Mouse (Mus musculus): ENCODE data around the gene Tmem178. TPM values are rescaled to one million over a fixed set of nuclear protein-coding genes. Genes with fewer than 3 reads are reported as not detected.

The Tmem178 gene
- polyA plus RNA-seq, 1 experiment from 2014 or later, result 46.0 TPM

GRCm38 (mm10) chr17:81047930-81048564 lies 103.6 kb downstream of the Tmem178 start:
- H3K9me3 ChIP-seq (replicated peaks; ENCODE audit: low read length), result no peaks in the 10 kb centered on the region
- 75% methylated on average over 7 of the region's 7 CpGs for WGBS
- H3K4me2 ChIP-seq (ENCODE audit: low read length), result no peak overlapping the region
- H3K4me1 ChIP-seq (replicated peaks; ENCODE audit: insufficient read depth, low read length), result no peaks in the 10 kb centered on the region
- H3K36me3 ChIP-seq (ENCODE audit: insufficient read depth, low read length), result 0 out of 2 replicates have a peak, but pooled peaks cover 24% of the 10 kb centered on the region
- ATAC-seq (replicated peaks; ENCODE audit: low FRiP score, low read depth) (no peak), DNase-seq (ENCODE audit: low spot score) (no peak)
- no peaks in the 10 kb centered on the region for H3K27me3 ChIP-seq (ENCODE audit: insufficient read depth, low read length)
- H3K9ac ChIP-seq (ENCODE audit: low read depth, low read length), result no peak overlapping the region
- no peak for TF ChIP-seq CTCF (IDR thresholded peaks at IDR 0.05; ENCODE audit: low read depth)
- H3K27ac ChIP-seq, result no peak overlapping the region
- no peak overlapping the region for H3K4me3 ChIP-seq (replicated peaks; ENCODE audit: low read depth, low read length)

Other genes with a start within 250 kb of the Tmem178 start
- 27.5 and 29.9 TPM in 2 replicates for gene Map4k3, start 216.1 kb upstream of the Tmem178 start, polyA plus RNA-seq (2015; fragmentation: Nextera tagmentation; extraction: Ambion mirVana)
- gene Thumpd2, start 120.5 kb downstream of the Tmem178 start, polyA plus RNA-seq (2015; fragmentation: Nextera tagmentation; extraction: Ambion mirVana), result 15.0 and 15.6 TPM in 2 replicates